ENCODE assay signal across 26 mouse cellular contexts in genomic region chr17:63836641-63837040, GRCm38 (mm10). TPM values are rescaled to one million over a fixed set of nuclear protein-coding genes. Genes with fewer than 3 reads are reported as not detected.
DNase-seq lines count a peak whose midpoint lies in the region; ATAC-seq and TF ChIP-seq lines count a peak whose summit lies in the region.
"Had no signal": no experiment of that assay in that cellular context is flagged by ENCODE, and none has a peak within 500 bp of the region (broad histone marks: within the 10 kb centered on the region; RNA-seq: fewer than 3 reads in every experiment).

No protein-coding gene starts in this region.

- ATAC-seq in forebrain, embryonic 13.5 days = peak; percentile 85; the same call in 1 of the 2 replicates
- no peak for ATAC-seq in forebrain, embryonic 11.5 days (replicated peaks; ENCODE audit: low FRiP score)
- ATAC-seq in frontal cortex, adult (ENCODE audit: low TSS enrichment) = peak; percentile 27; the same call in 1 of the 2 replicates
- 0 out of 2 replicates have a peak, but pooled peaks have one; percentile 58 for ATAC-seq in midbrain, embryonic 16.5 days
- ATAC-seq in midbrain, embryonic 11.5 days (ENCODE audit: low FRiP score) = no peak
- ATAC-seq in forebrain, postnatal 0 days = peak; percentile 91
- ATAC-seq: activated CD4-positive, CD25-positive, alpha-beta regulatory T cell, adult 4 months; hindbrain, postnatal 0 days; inflammation-experienced regulatory T-cells, adult 6 months; intestine, embryonic 16.5 days had no signal

- DNase-seq in forebrain, embryonic 11.5 days (ENCODE audit: low spot score) = no peak
- DNase-seq in frontal cortex, postnatal 36 days (ENCODE audit: low spot score in 2 of 2) = no peak
- DNase-seq in midbrain, embryonic 11.5 days (ENCODE audit: low spot score, missing footprints) = no peak
- DNase-seq in forebrain, postnatal 0 days = peak; percentile 57
- DNase-seq in cerebellum, postnatal 14 days = no peak
- DNase-seq: adrenal gland, adult 8-10 months; adrenal gland, postnatal 25 days; cerebellum, adult 11-12 months; cerebellum, adult 8-10 months; cerebellum, postnatal 10 days; gastrocnemius, adult 2 months; gastrocnemius, postnatal 14 days; heart, adult 18-20 months; heart, postnatal 14 days; heart, postnatal 4 days; kidney, adult 18-20 months had no signal

- no peaks in the 10 kb centered on the region for H3K4me1 ChIP-seq in forebrain, embryonic 13.5 days
- H3K4me1 ChIP-seq in forebrain, embryonic 11.5 days (replicated peaks; ENCODE audit: control insufficient read depth, insufficient read depth, low read length) = no peaks in the 10 kb centered on the region; the same call in 1 of the 2 replicates
- H3K4me1 ChIP-seq in midbrain, embryonic 16.5 days (ENCODE audit: control insufficient read depth, insufficient read depth, low read length) = peaks cover 9% of the 10 kb centered on the region
- H3K4me1 ChIP-seq in midbrain, embryonic 11.5 days (ENCODE audit: control insufficient read depth, insufficient read depth, low read length) = 0 out of 2 replicates have a peak, but pooled peaks cover 3% of the 10 kb centered on the region
- 0 out of 2 replicates have a peak, but pooled peaks cover 11% of the 10 kb centered on the region for H3K4me1 ChIP-seq in forebrain, postnatal 0 days (ENCODE audit: insufficient read depth)
- H3K4me1 ChIP-seq: heart, embryonic 10.5 days; heart, embryonic 13.5 days had no signal

- no peak overlapping the region for H3K4me2 ChIP-seq in forebrain, embryonic 13.5 days
- no peak overlapping the region for H3K4me2 ChIP-seq in forebrain, embryonic 11.5 days (ENCODE audit: low read depth, low read length, severe bottlenecking)
- no peak overlapping the region for H3K4me2 ChIP-seq in midbrain, embryonic 16.5 days (ENCODE audit: low read length)
- H3K4me2 ChIP-seq in midbrain, embryonic 11.5 days = no peak overlapping the region
- H3K4me2 ChIP-seq in forebrain, postnatal 0 days (ENCODE audit: low read depth) = peak overlapping the region; percentile 13; the same call in 1 of the 2 replicates
- H3K4me2 ChIP-seq: heart, embryonic 13.5 days; hindbrain, embryonic 14.5 days had no signal

- 69% methylated on average over 8 of the region's 8 CpGs for WGBS in forebrain, embryonic 13.5 days
- 87% methylated on average over 8 of the region's 8 CpGs for WGBS in forebrain, embryonic 11.5 days
- WGBS in midbrain, embryonic 16.5 days = 59% methylated on average over 8 of the region's 8 CpGs
- 83% methylated on average over 8 of the region's 8 CpGs for WGBS in midbrain, embryonic 11.5 days
- 33% methylated on average over 8 of the region's 8 CpGs for WGBS in forebrain, postnatal 0 days

- H3K27ac ChIP-seq in forebrain, embryonic 13.5 days = no peak overlapping the region
- H3K27ac ChIP-seq in forebrain, embryonic 11.5 days (ENCODE audit: low read depth, low read length) = no peak overlapping the region
- H3K27ac ChIP-seq in midbrain, embryonic 16.5 days (ENCODE audit: low read length) = peak overlapping the region; percentile 33; the same call in 1 of the 2 replicates
- no peak overlapping the region for H3K27ac ChIP-seq in midbrain, embryonic 11.5 days (ENCODE audit: low read depth, low read length)
- H3K27ac ChIP-seq in forebrain, postnatal 0 days (ENCODE audit: low read depth, low read length) = peak overlapping the region; percentile 59; the same call in 1 of the 2 replicates
- H3K27ac ChIP-seq: gastrocnemius, adult 2 months; heart, embryonic 10.5 days; heart, embryonic 13.5 days; hindbrain, embryonic 14.5 days; hindbrain, postnatal 0 days had no signal

- TF ChIP-seq CTCF in forebrain, postnatal 0 days (IDR thresholded peaks at IDR 0.05; ENCODE audit: low read depth) = no peak

- H3K4me3 ChIP-seq in forebrain, embryonic 13.5 days = no peak overlapping the region
- H3K4me3 ChIP-seq in forebrain, embryonic 11.5 days (ENCODE audit: low read depth, low read length) = no peak overlapping the region
- H3K4me3 ChIP-seq in midbrain, embryonic 16.5 days (ENCODE audit: low read depth, low read length) = no peak overlapping the region
- no peak overlapping the region for H3K4me3 ChIP-seq in midbrain, embryonic 11.5 days (ENCODE audit: low read depth, low read length)
- H3K4me3 ChIP-seq in forebrain, postnatal 0 days (ENCODE audit: low read depth, low read length) = no peak overlapping the region
- H3K4me3 ChIP-seq: gastrocnemius, adult 2 months; heart, embryonic 10.5 days; heart, embryonic 13.5 days had no signal

- no peaks in the 10 kb centered on the region for H3K9me3 ChIP-seq in forebrain, embryonic 13.5 days (replicated peaks)
- no peaks in the 10 kb centered on the region; the same call in 1 of the 2 replicates for H3K9me3 ChIP-seq in forebrain, embryonic 11.5 days (ENCODE audit: control insufficient read depth, low read length)
- no peaks in the 10 kb centered on the region for H3K9me3 ChIP-seq in midbrain, embryonic 16.5 days (replicated peaks; ENCODE audit: control insufficient read depth, low read length, poor library complexity, severe bottlenecking)
- H3K9me3 ChIP-seq in midbrain, embryonic 11.5 days (ENCODE audit: control insufficient read depth, low read length) = no peaks in the 10 kb centered on the region
- no peaks in the 10 kb centered on the region for H3K9me3 ChIP-seq in forebrain, postnatal 0 days (ENCODE audit: low read length)
- H3K9me3 ChIP-seq: heart, embryonic 10.5 days had no signal

- no peak overlapping the region for H3K9ac ChIP-seq in forebrain, embryonic 13.5 days
- no peak overlapping the region for H3K9ac ChIP-seq in forebrain, embryonic 11.5 days (ENCODE audit: low read length)
- H3K9ac ChIP-seq in midbrain, embryonic 16.5 days (ENCODE audit: low read depth, low read length) = 0 out of 2 replicates have a peak overlapping the region, but pooled peaks have one; percentile 6
- H3K9ac ChIP-seq in midbrain, embryonic 11.5 days (ENCODE audit: low read length) = no peak overlapping the region
- no peak overlapping the region for H3K9ac ChIP-seq in forebrain, postnatal 0 days
- H3K9ac ChIP-seq: heart, embryonic 13.5 days; hindbrain, embryonic 14.5 days had no signal

- no peaks in the 10 kb centered on the region for H3K36me3 ChIP-seq in forebrain, embryonic 13.5 days (ENCODE audit: poor library complexity, severe bottlenecking)
- no peaks in the 10 kb centered on the region for H3K36me3 ChIP-seq in forebrain, embryonic 11.5 days (ENCODE audit: control insufficient read depth, insufficient read depth, low read length)
- H3K36me3 ChIP-seq in midbrain, embryonic 16.5 days (ENCODE audit: control insufficient read depth, insufficient read depth, low read length) = no peaks in the 10 kb centered on the region
- no peaks in the 10 kb centered on the region for H3K36me3 ChIP-seq in midbrain, embryonic 11.5 days (ENCODE audit: control insufficient read depth, insufficient read depth, low read length)
- no peaks in the 10 kb centered on the region for H3K36me3 ChIP-seq in forebrain, postnatal 0 days (ENCODE audit: insufficient read depth)
- H3K36me3 ChIP-seq: heart, embryonic 10.5 days; heart, embryonic 13.5 days had no signal

- no peaks in the 10 kb centered on the region for H3K27me3 ChIP-seq in forebrain, embryonic 13.5 days
- no peaks in the 10 kb centered on the region for H3K27me3 ChIP-seq in forebrain, embryonic 11.5 days (ENCODE audit: control insufficient read depth, insufficient read depth, low read length)
- H3K27me3 ChIP-seq in midbrain, embryonic 16.5 days (ENCODE audit: control insufficient read depth, insufficient read depth, low read depth, low read length) = no peaks in the 10 kb centered on the region
- no peaks in the 10 kb centered on the region for H3K27me3 ChIP-seq in midbrain, embryonic 11.5 days (ENCODE audit: control insufficient read depth, insufficient read depth, low read length)
- no peaks in the 10 kb centered on the region for H3K27me3 ChIP-seq in forebrain, postnatal 0 days (ENCODE audit: insufficient read depth, low read length)
- H3K27me3 ChIP-seq: heart, embryonic 13.5 days had no signal

RNA-seq across cellular contexts. Expression of gene Fer, which starts 26.2 kb away (rescaled TPM):
- 30.0 and 33.9 TPM in 2 replicates for polyA plus RNA-seq in forebrain, embryonic 13.5 days (2015; fragmentation: Nextera tagmentation; extraction: Ambion mirVana)
- polyA plus RNA-seq in forebrain, embryonic 11.5 days (2014; fragmentation: Nextera tagmentation; extraction: Ambion mirVana) = 36.3 and 40.3 TPM in 2 replicates
- polyA plus RNA-seq in midbrain, embryonic 16.5 days (2015; fragmentation: Nextera tagmentation; extraction: Ambion mirVana) = 33.2 and 36.4 TPM in 2 replicates
- polyA plus RNA-seq in midbrain, embryonic 11.5 days (2014; fragmentation: Nextera tagmentation; extraction: Ambion mirVana) = 33.2 and 34.5 TPM in 2 replicates
- total RNA-seq in forebrain, postnatal 0 days (2014; rRNA removed) = 30.2 and 31.8 TPM in 2 replicates
- polyA plus RNA-seq in forebrain, postnatal 0 days (2015; fragmentation: Nextera tagmentation; extraction: Ambion mirVana) = 18.0 and 22.1 TPM in 2 replicates

RNA-seq across cellular contexts. Expression of gene A930002H24Rik, which starts 26.9 kb away (rescaled TPM):
- polyA plus RNA-seq in forebrain, embryonic 13.5 days (2015; fragmentation: Nextera tagmentation; extraction: Ambion mirVana) = 2.7 and 3.0 TPM in 2 replicates
- polyA plus RNA-seq in forebrain, embryonic 11.5 days (2014; fragmentation: Nextera tagmentation; extraction: Ambion mirVana) = 2.1 and 4.1 TPM in 2 replicates
- polyA plus RNA-seq in midbrain, embryonic 16.5 days (2015; fragmentation: Nextera tagmentation; extraction: Ambion mirVana) = 2.3 and 2.9 TPM in 2 replicates
- 3.1 TPM in 2 replicates for polyA plus RNA-seq in midbrain, embryonic 11.5 days (2014; fragmentation: Nextera tagmentation; extraction: Ambion mirVana)
- total RNA-seq in forebrain, postnatal 0 days (2014; rRNA removed) = 6.0 and 7.9 TPM in 2 replicates
- polyA plus RNA-seq in forebrain, postnatal 0 days (2015; fragmentation: Nextera tagmentation; extraction: Ambion mirVana) = 1.5 and 1.6 TPM in 2 replicates
- total RNA-seq: gastrocnemius, adult 2 months; gastrocnemius, postnatal 14 days; heart, postnatal 14 days had no signal
- polyA plus RNA-seq: activated CD4-positive, CD25-positive, alpha-beta regulatory T cell, adult 4 months; inflammation-experienced regulatory T-cells, adult 6 months had no signal

Comparison
In these comparisons a context has a peak if more than half of its experiments do, and no peak if none do; other contexts are left out.
1. ATAC-seq: peak in forebrain, embryonic 13.5 days (single experiment), frontal cortex, adult (single experiment), midbrain, embryonic 16.5 days (single experiment) and forebrain, postnatal 0 days (single experiment); none in forebrain, embryonic 11.5 days (single experiment) and midbrain, embryonic 11.5 days (single experiment).
2. H3K27ac ChIP-seq: peak in midbrain, embryonic 16.5 days (single experiment) and forebrain, postnatal 0 days (single experiment); none in forebrain, embryonic 13.5 days (single experiment), forebrain, embryonic 11.5 days (single experiment) and midbrain, embryonic 11.5 days (single experiment).